Mouse (Mus musculus): ENCODE measurements around the gene Cyp2w1. TPM values are rescaled to one million over a fixed set of nuclear protein-coding genes. Genes with fewer than 3 reads are reported as not detected.

Cyp2w1 gene
- polyA plus RNA-seq, 1 experiment from 2014 or later, result 4.8 TPM

- H3K4me1 ChIP-seq (replicated peaks; ENCODE audit: control insufficient read depth, insufficient read depth), result no peaks in the 10 kb centered on the region; the same call in 1 of the 2 replicates
- no peak overlapping the region for H3K27ac ChIP-seq (replicated peaks)
- H3K4me3 ChIP-seq (ENCODE audit: low read depth, low read length), result no peak overlapping the region
- no peak overlapping the region for H3K4me2 ChIP-seq (replicated peaks; ENCODE audit: low read depth)
- H3K27me3 ChIP-seq (ENCODE audit: control insufficient read depth, insufficient read depth, low read length), result no peaks in the 10 kb centered on the region
- 75% methylated on average over 5 of the region's 5 CpGs for WGBS
- TF ChIP-seq EP300 (optimal IDR thresholded peaks at IDR 0.05) (no peak), CTCF (IDR thresholded peaks at IDR 0.05; ENCODE audit: low read depth) (no peak)
- no peaks in the 10 kb centered on the region for H3K36me3 ChIP-seq (ENCODE audit: control insufficient read depth, insufficient read depth, low read length)
- H3K9ac ChIP-seq (ENCODE audit: low read length), result no peak overlapping the region
- ATAC-seq (ENCODE audit: low FRiP score, low TSS enrichment) (no peak), DNase-seq (ENCODE audit: low spot score) (no peak)
- H3K9me3 ChIP-seq (ENCODE audit: control insufficient read depth, low read length), result no peaks in the 10 kb centered on the region
Measured at GRCm38 (mm10) chr5:139359244-139359643, 6.8 kb downstream of the Cyp2w1 start.

- Histone ChIP-seq H3K9me3 (ENCODE audit: control insufficient read depth, low read length) (no peaks in the 10 kb centered on the region), H3K4me1 (replicated peaks; ENCODE audit: control insufficient read depth, insufficient read depth) (no peaks in the 10 kb centered on the region; the same call in 1 of the 2 replicates), H3K27ac (replicated peaks) (no peak overlapping the region), H3K9ac (ENCODE audit: low read length) (no peak overlapping the region), H3K36me3 (ENCODE audit: control insufficient read depth, insufficient read depth, low read length) (no peaks in the 10 kb centered on the region), H3K4me2 (replicated peaks; ENCODE audit: low read depth) (no peak overlapping the region), H3K27me3 (ENCODE audit: control insufficient read depth, insufficient read depth, low read length) (no peaks in the 10 kb centered on the region), H3K4me3 (ENCODE audit: low read depth, low read length) (no peak overlapping the region)
- TF ChIP-seq CTCF (IDR thresholded peaks at IDR 0.05; ENCODE audit: low read depth) (no peak), EP300 (optimal IDR thresholded peaks at IDR 0.05) (no peak)
- WGBS, result 59% methylated on average over 7 of the region's 7 CpGs
- ATAC-seq (ENCODE audit: low FRiP score, low TSS enrichment) (no peak; the same call in 1 of the 2 replicates), DNase-seq (ENCODE audit: low spot score) (no peak)
Measured at GRCm38 (mm10) chr5:139363858-139364257, 11.4 kb downstream of the Cyp2w1 start.

- ATAC-seq (ENCODE audit: low FRiP score, low TSS enrichment), result peak; percentile 77
- H3K4me2 ChIP-seq (replicated peaks; ENCODE audit: low read depth), result peak overlapping the region; percentile 17; the same call in 1 of the 2 replicates
- H3K9ac ChIP-seq (ENCODE audit: low read length), result 0 out of 2 replicates have a peak overlapping the region, but pooled peaks have one; percentile 31
Measured at GRCm38 (mm10) chr5:139364260-139364910, 12.0 kb downstream of the Cyp2w1 start.

GRCm38 (mm10) chr5:139364911-139365571 lies 12.6 kb downstream of the Cyp2w1 start:
- DNase-seq (ENCODE audit: low spot score), result no peak
- no peaks in the 10 kb centered on the region for H3K36me3 ChIP-seq (ENCODE audit: control insufficient read depth, insufficient read depth, low read length)
- no peaks in the 10 kb centered on the region for H3K27me3 ChIP-seq (ENCODE audit: control insufficient read depth, insufficient read depth, low read length)
- H3K9ac ChIP-seq (ENCODE audit: low read length), result no peak overlapping the region
- H3K4me3 ChIP-seq (ENCODE audit: low read depth, low read length), result no peak overlapping the region
- H3K4me1 ChIP-seq (replicated peaks; ENCODE audit: control insufficient read depth, insufficient read depth), result no peaks in the 10 kb centered on the region; the same call in 1 of the 2 replicates
- H3K4me2 ChIP-seq (replicated peaks; ENCODE audit: low read depth), result no peak overlapping the region
- WGBS, result 34% methylated on average over 5 of the region's 5 CpGs
- peak overlapping the region; percentile 53; the same call in 1 of the 2 replicates for H3K27ac ChIP-seq (replicated peaks)
- TF ChIP-seq EP300 (optimal IDR thresholded peaks at IDR 0.05) (no peak), CTCF (IDR thresholded peaks at IDR 0.05; ENCODE audit: low read depth) (no peak)
- H3K9me3 ChIP-seq (ENCODE audit: control insufficient read depth, low read length), result no peaks in the 10 kb centered on the region
- peak; percentile 7 for ATAC-seq (ENCODE audit: low FRiP score, low TSS enrichment)

More at GRCm38 (mm10) chr5:139364260-139364910, 12.0 kb downstream of the Cyp2w1 start:
- Histone ChIP-seq H3K4me1 (replicated peaks; ENCODE audit: control insufficient read depth, insufficient read depth) (no peaks in the 10 kb centered on the region; the same call in 1 of the 2 replicates), H3K36me3 (ENCODE audit: control insufficient read depth, insufficient read depth, low read length) (no peaks in the 10 kb centered on the region), H3K27ac (replicated peaks) (peak overlapping the region; percentile 53; the same call in 1 of the 2 replicates), H3K27me3 (ENCODE audit: control insufficient read depth, insufficient read depth, low read length) (no peaks in the 10 kb centered on the region), H3K9me3 (ENCODE audit: control insufficient read depth, low read length) (no peaks in the 10 kb centered on the region), H3K4me3 (ENCODE audit: low read depth, low read length) (no peak overlapping the region)
- WGBS, result 21% methylated on average over 12 of the region's 12 CpGs
- TF ChIP-seq EP300 (optimal IDR thresholded peaks at IDR 0.05), result no peak
- TF ChIP-seq CTCF (IDR thresholded peaks at IDR 0.05; ENCODE audit: low read depth), result peak; percentile 100
- DNase-seq (ENCODE audit: low spot score), result peak; percentile 90

- no peak overlapping the region for H3K4me3 ChIP-seq (ENCODE audit: low read depth, low read length)
- ATAC-seq (ENCODE audit: low FRiP score, low TSS enrichment), result no peak
- TF ChIP-seq CTCF (IDR thresholded peaks at IDR 0.05; ENCODE audit: low read depth) (no peak), EP300 (optimal IDR thresholded peaks at IDR 0.05) (no peak)
- H3K9me3 ChIP-seq (ENCODE audit: control insufficient read depth, low read length), result no peaks in the 10 kb centered on the region
- no peak for DNase-seq (ENCODE audit: low spot score)
- 63% methylated on average over 1 of the region's 1 CpGs for WGBS
- H3K36me3 ChIP-seq (ENCODE audit: control insufficient read depth, insufficient read depth, low read length), result no peaks in the 10 kb centered on the region
- no peak overlapping the region for H3K4me2 ChIP-seq (replicated peaks; ENCODE audit: low read depth)
- H3K4me1 ChIP-seq (replicated peaks; ENCODE audit: control insufficient read depth, insufficient read depth), result no peaks in the 10 kb centered on the region; the same call in 1 of the 2 replicates
- no peak overlapping the region for H3K27ac ChIP-seq (replicated peaks)
- H3K9ac ChIP-seq (ENCODE audit: low read length), result no peak overlapping the region
- no peaks in the 10 kb centered on the region for H3K27me3 ChIP-seq (ENCODE audit: control insufficient read depth, insufficient read depth, low read length)
Measured at GRCm38 (mm10) chr5:139365827-139366226, 13.4 kb downstream of the Cyp2w1 start.

GRCm38 (mm10) chr5:139366484-139366883 lies 14.1 kb downstream of the Cyp2w1 start:
- Histone ChIP-seq H3K27me3 (ENCODE audit: control insufficient read depth, insufficient read depth, low read length) (no peaks in the 10 kb centered on the region), H3K4me1 (replicated peaks; ENCODE audit: control insufficient read depth, insufficient read depth) (peaks cover 2% of the 10 kb centered on the region), H3K9ac (ENCODE audit: low read length) (no peak overlapping the region), H3K36me3 (ENCODE audit: control insufficient read depth, insufficient read depth, low read length) (no peaks in the 10 kb centered on the region), H3K27ac (replicated peaks) (no peak overlapping the region), H3K9me3 (ENCODE audit: control insufficient read depth, low read length) (no peaks in the 10 kb centered on the region), H3K4me2 (replicated peaks; ENCODE audit: low read depth) (no peak overlapping the region), H3K4me3 (ENCODE audit: low read depth, low read length) (no peak overlapping the region)
- DNase-seq (ENCODE audit: low spot score), result no peak
- TF ChIP-seq CTCF (IDR thresholded peaks at IDR 0.05; ENCODE audit: low read depth), result no peak
- no peak for TF ChIP-seq EP300 (optimal IDR thresholded peaks at IDR 0.05)
- no peak for ATAC-seq (ENCODE audit: low FRiP score, low TSS enrichment)
- whole genome bisulfite sequencing, result 77% methylated on average over 11 of the region's 11 CpGs
